Mouse (Mus musculus): ENCODE results near the gene Sardh. TPM values are rescaled to one million over a fixed set of nuclear protein-coding genes. Genes with fewer than 3 reads are reported as not detected.

The Sardh gene
- polyA plus RNA-seq, 1 experiment from 2014 or later = 9.5 TPM

GRCm38 (mm10) chr2:27141950-27142693 lies 106.0 kb downstream of the Sardh start, which contains the start of gene Fam163b:
Gene Fam163b (minus strand): TSS chr2:27142491.
- peaks cover 4% of the 10 kb centered on the region; the same call in 1 of the 2 replicates for H3K4me1 ChIP-seq (ENCODE audit: control insufficient read depth, insufficient read depth, low read length)
- H3K9ac ChIP-seq (ENCODE audit: low read depth, low read length) = no peak within 1 kb of the TSS
- peaks cover 30% of the 10 kb centered on the region for H3K27me3 ChIP-seq (replicated peaks; ENCODE audit: control insufficient read depth, insufficient read depth, low read length)
- no peaks in the 10 kb centered on the region for H3K36me3 ChIP-seq (ENCODE audit: control insufficient read depth, insufficient read depth, low read length)
- WGBS = under 1% methylated on average over 55 of the region's 62 CpGs
- ATAC-seq = peak; percentile 53; the same call in 1 of the 2 replicates
- no peaks in the 10 kb centered on the region for H3K9me3 ChIP-seq (ENCODE audit: control insufficient read depth, low read length)
- H3K4me3 ChIP-seq (ENCODE audit: low read length) = peak within 1 kb of the TSS; percentile 42
- no peak within 1 kb of the TSS for H3K27ac ChIP-seq (ENCODE audit: low read length)
- peak within 1 kb of the TSS; percentile 63 for H3K4me2 ChIP-seq (ENCODE audit: low read depth, low read length)

Other genes with a start within 250 kb of the Sardh start
- 52.9 and 54.3 TPM in 2 replicates for gene Cacfd1, start 238.4 kb downstream of the Sardh start, polyA plus RNA-seq (2015; fragmentation: Nextera tagmentation; extraction: Ambion mirVana)
- gene Slc2a6, start 220.3 kb downstream of the Sardh start, polyA plus RNA-seq (2015; fragmentation: Nextera tagmentation; extraction: Ambion mirVana) = 0.84 and 1.0 TPM in 2 replicates
- gene Mymk, start 176.2 kb downstream of the Sardh start, polyA plus RNA-seq (2015; fragmentation: Nextera tagmentation; extraction: Ambion mirVana) = 0.12 and 0.22 TPM in 2 replicates
- gene Adamtsl2, start 169.0 kb downstream of the Sardh start, polyA plus RNA-seq (2015; fragmentation: Nextera tagmentation; extraction: Ambion mirVana) = 1.7 and 2.1 TPM in 2 replicates
- 0.11 and 0.16 TPM in 2 replicates for gene Fam163b, start 105.8 kb downstream of the Sardh start, polyA plus RNA-seq (2015; fragmentation: Nextera tagmentation; extraction: Ambion mirVana)
- gene Dbh, start 83.1 kb downstream of the Sardh start, polyA plus RNA-seq (2015; fragmentation: Nextera tagmentation; extraction: Ambion mirVana) = 1.0 and 1.4 TPM in 2 replicates
- 4.1 and 4.8 TPM in 2 replicates for gene Vav2, start 178.7 kb upstream of the Sardh start, polyA plus RNA-seq (2015; fragmentation: Nextera tagmentation; extraction: Ambion mirVana)
- 4.6 and 5.5 TPM in 2 replicates for gene Brd3os, start 194.0 kb upstream of the Sardh start, polyA plus RNA-seq (2015; fragmentation: Nextera tagmentation; extraction: Ambion mirVana)